Comparison of ENCODE assay signal across 7 mouse cellular contexts in the genomic region with DNA sequence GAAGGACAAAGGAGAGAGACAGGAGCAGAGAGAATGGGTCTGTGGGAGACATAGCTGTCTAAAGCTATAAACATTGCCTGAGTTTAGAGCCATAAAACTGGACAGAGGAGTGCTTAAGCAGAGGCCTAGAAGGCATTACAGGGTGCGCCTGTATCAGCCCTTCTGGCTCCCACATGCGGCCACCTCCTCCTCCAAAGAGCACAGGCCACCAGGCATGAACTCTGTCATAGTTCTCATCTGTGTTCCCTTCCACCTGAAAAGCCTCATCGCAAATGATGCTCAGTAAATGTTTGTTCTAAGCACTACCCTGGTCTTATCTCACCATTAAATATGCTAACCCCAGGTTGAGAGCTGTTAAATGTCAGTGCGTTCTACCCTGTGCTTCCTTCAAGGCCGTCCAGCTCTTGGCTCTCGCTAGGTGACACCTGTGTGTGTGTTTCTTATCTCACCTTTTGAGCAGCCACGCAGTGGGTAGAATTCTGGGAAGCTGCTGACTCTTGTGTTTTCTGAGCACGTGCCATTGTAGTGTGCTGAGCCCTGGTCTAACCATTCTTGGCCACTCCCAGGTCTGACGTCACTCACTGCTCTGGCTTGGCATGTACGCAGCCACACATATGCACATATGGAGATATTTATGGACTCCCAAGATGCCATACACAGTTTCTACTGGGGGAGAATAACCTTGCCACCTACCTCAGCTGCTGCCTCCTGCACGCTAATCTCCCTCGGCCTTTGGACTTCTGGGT. TPM values are rescaled to one million over a fixed set of nuclear protein-coding genes. Genes with fewer than 3 reads are reported as not detected.
A peak's percentile ranks its signal among the peaks of the same experiment; 100 is the strongest.
DNase-seq lines count a peak whose midpoint lies in the region; ATAC-seq lines count a peak whose summit lies in the region.

No protein-coding gene starts in this region.

- 0 out of 2 replicates have a peak, but pooled peaks cover 5% of the 10 kb centered on the region for H3K4me1 ChIP-seq in neural tube, embryonic 14.5 days (ENCODE audit: control insufficient read depth, insufficient read depth, low read length)
- H3K4me1 ChIP-seq in liver, embryonic 16.5 days (ENCODE audit: control insufficient read depth, low read depth, low read length), result peaks cover 7% of the 10 kb centered on the region

- no peaks in the 10 kb centered on the region for H3K27me3 ChIP-seq in neural tube, embryonic 14.5 days (ENCODE audit: control insufficient read depth, insufficient read depth, low read length)
- no peaks in the 10 kb centered on the region for H3K27me3 ChIP-seq in liver, embryonic 16.5 days (ENCODE audit: control insufficient read depth, insufficient read depth, low read depth, low read length)

- no peak overlapping the region for H3K4me3 ChIP-seq in neural tube, embryonic 14.5 days (ENCODE audit: low read depth, low read length)
- no peak overlapping the region for H3K4me3 ChIP-seq in liver, embryonic 16.5 days (ENCODE audit: low read depth, low read length)

- no peak overlapping the region for H3K27ac ChIP-seq in neural tube, embryonic 14.5 days (ENCODE audit: low read depth, low read length)
- H3K27ac ChIP-seq in liver, embryonic 16.5 days (ENCODE audit: low read length), result no peak overlapping the region

- DNase-seq in neural tube, embryonic 10.5 days (ENCODE audit: extremely low spot score, low spot score), result no peak
- DNase-seq in forelimb bud, embryonic 11.5 days (ENCODE audit: low read depth, low spot score), result peak; percentile 72
- DNase-seq in B cell, adult 2 months, result no peak
- DNase-seq in adipocyte (ENCODE audit: low spot score), result no peak
- DNase-seq in gastrocnemius, postnatal 10 days, result no peak

- H3K4me2 ChIP-seq in neural tube, embryonic 14.5 days (ENCODE audit: low read depth, low read length), result no peak overlapping the region
- H3K4me2 ChIP-seq in liver, embryonic 16.5 days (ENCODE audit: low read depth, low read length), result peak overlapping the region; percentile 13; the same call in 1 of the 2 replicates

- WGBS in neural tube, embryonic 14.5 days, result 94% methylated on average over 12 of the region's 12 CpGs
- 66% methylated on average over 12 of the region's 12 CpGs for WGBS in liver, embryonic 16.5 days (ENCODE audit: insufficient replicate concordance)

- H3K36me3 ChIP-seq in neural tube, embryonic 14.5 days (ENCODE audit: control insufficient read depth, insufficient read depth, low read length), result no peaks in the 10 kb centered on the region
- H3K36me3 ChIP-seq in liver, embryonic 16.5 days (ENCODE audit: control insufficient read depth, insufficient read depth), result no peaks in the 10 kb centered on the region; the same call in 1 of the 2 replicates

- H3K9me3 ChIP-seq in neural tube, embryonic 14.5 days (ENCODE audit: control insufficient read depth, low read length), result no peaks in the 10 kb centered on the region
- H3K9me3 ChIP-seq in liver, embryonic 16.5 days (replicated peaks; ENCODE audit: control insufficient read depth, low read length), result no peaks in the 10 kb centered on the region

- H3K9ac ChIP-seq in neural tube, embryonic 14.5 days (replicated peaks; ENCODE audit: low read depth, low read length), result no peak overlapping the region
- no peak overlapping the region for H3K9ac ChIP-seq in liver, embryonic 16.5 days (ENCODE audit: low read depth, low read length)

- ATAC-seq in neural tube, embryonic 14.5 days (ENCODE audit: low read depth), result 0 out of 2 replicates have a peak, but pooled peaks have one; percentile 7
- peak; percentile 67 for ATAC-seq in liver, embryonic 16.5 days (ENCODE audit: low read depth)

RNA-seq across cellular contexts. Expression of a gene that starts 37.4 kb away (rescaled TPM):
- 17.9 and 39.5 TPM in 2 replicates for polyA plus RNA-seq in neural tube, embryonic 14.5 days (2014; fragmentation: Nextera tagmentation; extraction: Ambion mirVana)
- polyA plus RNA-seq in liver, embryonic 16.5 days (2015; fragmentation: Nextera tagmentation; extraction: Ambion mirVana), result 15.9 and 19.3 TPM in 2 replicates
- total RNA-seq in gastrocnemius, postnatal 10 days (2021), result 100 to 1,000 TPM; 213 to 224 TPM
